8 mouse cellular contexts compared by ENCODE assay signal in the genomic region with DNA sequence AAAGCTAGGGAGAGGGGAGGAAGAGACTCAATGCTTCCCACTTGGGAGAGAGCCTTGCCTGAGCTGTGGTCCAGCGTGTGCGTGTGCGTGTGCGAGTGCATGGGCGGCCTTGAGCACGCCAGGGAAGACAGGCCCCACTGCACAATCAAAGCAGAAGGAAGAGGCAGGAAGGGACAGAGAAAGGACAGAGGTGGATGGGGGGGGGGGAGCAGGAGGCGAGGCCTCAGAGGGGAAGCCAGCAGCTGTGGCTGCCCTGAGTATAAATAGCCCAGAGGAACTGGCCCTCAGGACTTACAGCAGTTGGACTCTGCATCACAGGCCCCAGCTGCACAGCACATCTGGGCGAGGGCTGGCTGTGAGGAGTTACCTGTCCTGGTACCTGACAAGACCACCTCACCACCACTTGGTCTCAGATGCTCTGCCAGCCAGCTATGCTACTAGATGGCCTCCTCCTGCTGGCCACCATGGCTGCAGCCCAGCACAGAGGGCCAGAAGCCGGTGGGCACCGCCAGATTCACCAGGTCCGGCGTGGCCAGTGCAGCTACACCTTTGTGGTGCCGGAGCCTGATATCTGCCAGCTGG. TPM values are rescaled to one million over a fixed set of nuclear protein-coding genes. Genes with fewer than 3 reads are reported as not detected.
DNase-seq lines count a peak whose midpoint lies in the region; ATAC-seq and TF ChIP-seq lines count a peak whose summit lies in the region.
"Had no signal": no experiment of that assay in that cellular context is flagged by ENCODE, and none has a peak within 500 bp of the region (broad histone marks: within the 10 kb centered on the region; RNA-seq: fewer than 3 reads in every experiment).

Angpt4 (plus strand) TSS at position 292 of the 582 bp plus-strand sequence.

- no peak within 1 kb of the TSS for H3K9ac ChIP-seq in liver, embryonic 11.5 days (ENCODE audit: low read depth, low read length)
- no peak within 1 kb of the TSS for H3K9ac ChIP-seq in liver, embryonic 12.5 days
- H3K9ac ChIP-seq: liver, postnatal 0 days had no signal

- no peaks in the 10 kb centered on the region for H3K36me3 ChIP-seq in liver, embryonic 11.5 days (ENCODE audit: control insufficient read depth, insufficient read depth, low read length)
- no peaks in the 10 kb centered on the region for H3K36me3 ChIP-seq in liver, embryonic 12.5 days

- no peaks in the 10 kb centered on the region for H3K27me3 ChIP-seq in liver, embryonic 11.5 days (replicated peaks; ENCODE audit: control insufficient read depth, insufficient read depth, low read length)
- H3K27me3 ChIP-seq in liver, embryonic 12.5 days (replicated peaks) = no peaks in the 10 kb centered on the region; the same call in 1 of the 2 replicates

- WGBS in liver, embryonic 11.5 days = 56% methylated on average over 12 of the region's 13 CpGs
- WGBS in liver, embryonic 12.5 days (ENCODE audit: insufficient replicate concordance) = 63% methylated on average over 13 of the region's 13 CpGs

- intact Hi-C loops in left cerebral cortex, adult 2 months (cut with DNase I) = no loop called here

- H3K4me3 ChIP-seq in liver, embryonic 11.5 days (ENCODE audit: low read depth, low read length) = no peak within 1 kb of the TSS
- no peak within 1 kb of the TSS for H3K4me3 ChIP-seq in liver, embryonic 12.5 days
- H3K4me3 ChIP-seq in embryonic fibroblast, embryonic 13.5 days (ENCODE audit: insufficient read depth, low read length) = no peak within 1 kb of the TSS
- no peak within 1 kb of the TSS for H3K4me3 ChIP-seq in left cerebral cortex, adult 2 months

- DNase-seq in liver, embryonic 11.5 days (ENCODE audit: low spot score) = no peak
- DNase-seq in left cerebral cortex, adult 2 months (ENCODE audit: extremely low spot score in 1 of 2, low spot score in 2 of 2) = no peak
- DNase-seq in adrenal gland, adult 18-20 months (ENCODE audit: low spot score in 2 of 2) = no peak
- DNase-seq: liver, postnatal 0 days had no signal

- H3K9me3 ChIP-seq in liver, embryonic 11.5 days (ENCODE audit: control insufficient read depth, low read length) = no peaks in the 10 kb centered on the region
- no peaks in the 10 kb centered on the region for H3K9me3 ChIP-seq in liver, embryonic 12.5 days (replicated peaks)

- peak; percentile 29; the same call in 1 of the 2 replicates for ATAC-seq in liver, embryonic 11.5 days (replicated peaks; ENCODE audit: low FRiP score)
- ATAC-seq in liver, embryonic 12.5 days = no peak; the same call in 1 of the 2 replicates
- ATAC-seq in common myeloid progenitor, adult 5-6 weeks (replicated peaks; ENCODE audit: low read depth, poor library complexity, severe bottlenecking) = peak; percentile 67
- peak; percentile 62; the same call in 1 of the 2 replicates for ATAC-seq in megakaryocyte progenitor cell, adult 5-6 weeks (replicated peaks; ENCODE audit: poor library complexity)
- ATAC-seq: liver, postnatal 0 days had no signal

- H3K27ac ChIP-seq in liver, embryonic 11.5 days (ENCODE audit: low read depth, low read length) = no peak within 1 kb of the TSS
- H3K27ac ChIP-seq in liver, embryonic 12.5 days = no peak within 1 kb of the TSS
- H3K27ac ChIP-seq in embryonic fibroblast, embryonic 13.5 days (ENCODE audit: insufficient read depth, low read length) = peak within 1 kb of the TSS; percentile 58
- H3K27ac ChIP-seq in left cerebral cortex, adult 2 months = no peak within 1 kb of the TSS

- no peak for TF ChIP-seq POLR2A in embryonic fibroblast, embryonic 13.5 days (IDR thresholded peaks at IDR 0.05; ENCODE audit: low read depth, low read length)

- TF ChIP-seq CTCF in embryonic fibroblast, embryonic 13.5 days (IDR thresholded peaks at IDR 0.05; ENCODE audit: borderline replicate concordance, insufficient read depth, low read length) = no peak
- no peak for TF ChIP-seq CTCF in left cerebral cortex, adult 2 months (IDR thresholded peaks at IDR 0.05)

- no peak within 1 kb of the TSS for H3K4me2 ChIP-seq in liver, embryonic 11.5 days
- no peak within 1 kb of the TSS for H3K4me2 ChIP-seq in liver, embryonic 12.5 days

- H3K4me1 ChIP-seq in liver, embryonic 11.5 days (replicated peaks; ENCODE audit: control insufficient read depth, insufficient read depth, low read length) = 0 out of 2 replicates have a peak, but pooled peaks cover 4% of the 10 kb centered on the region
- peaks cover 4% of the 10 kb centered on the region; the same call in 1 of the 2 replicates for H3K4me1 ChIP-seq in liver, embryonic 12.5 days
- peaks cover 10% of the 10 kb centered on the region for H3K4me1 ChIP-seq in embryonic fibroblast, embryonic 13.5 days (ENCODE audit: control insufficient read depth, insufficient read depth, low read length)

RNA-seq across cellular contexts. Expression of gene Angpt4, which starts in this region (rescaled TPM):
- 0.32 and 0.42 TPM in 2 replicates for polyA plus RNA-seq in liver, embryonic 11.5 days (2014; fragmentation: Nextera tagmentation; extraction: Ambion mirVana)
- 0.05 and 0.08 TPM in 2 replicates for polyA plus RNA-seq in liver, embryonic 12.5 days (2016; fragmentation: Nextera tagmentation; extraction: Ambion mirVana)
- total RNA-seq in common myeloid progenitor, adult 5-6 weeks (2017) = not detected in 2 replicates
- 2.1 and 4.8 TPM in 2 replicates for polyA plus RNA-seq in embryonic fibroblast, embryonic 13.5 days (2011; ENCODE audit: insufficient read length, low read depth, missing spikeins)
- total RNA-seq in megakaryocyte progenitor cell, adult 5-6 weeks (2015) = not detected in 2 replicates
- not detected in 2 replicates for total RNA-seq in megakaryocyte progenitor cell, adult 5-6 weeks (2017)
- not detected for total RNA-seq in left cerebral cortex, adult 2 months (2021)
- total RNA-seq in adrenal gland, adult 18-20 months (2021) = 1 to 10 TPM in 1 of 2 experiments, under 1 TPM in 1; 0.36 to 1.2 TPM

Comparison
In these comparisons a context has a peak if more than half of its experiments do, and no peak if none do; other contexts are left out.
1. Peak in ATAC-seq in liver, embryonic 11.5 days; RNA of the gene not detected or under 1 TPM.
2. Peak in ATAC-seq in common myeloid progenitor, adult 5-6 weeks; RNA of the gene not detected or under 1 TPM.
3. Peak in ATAC-seq in megakaryocyte progenitor cell, adult 5-6 weeks; RNA of the gene not detected or under 1 TPM.